Mouse (Mus musculus) kidney, postnatal 4 days (tissue): ENCODE data around the gene Hdac1.

Experiments used
- DNase-seq, 2 experiments: peaks; one replicate each; pipeline ENCODE4 v3.0.0; 2021; ENCODE audit warnings: mixed read lengths in 2 of 2

Gene Hdac1

GRCm38 (mm10) chr4:129509650-129510049, 32.9 kb downstream of the Hdac1 start:
- DNase-seq: no peak

GRCm38 (mm10) chr4:129508834-129509600, 33.5 kb downstream of the Hdac1 start:
- DNase-seq: no peak

- no peak for DNase-seq
Observed at GRCm38 (mm10) chr4:129508237-129508515, 34.3 kb downstream of the Hdac1 start.

- no peak for DNase-seq
Observed at GRCm38 (mm10) chr4:129507434-129508236, 34.9 kb downstream of the Hdac1 start.

GRCm38 (mm10) chr4:129505511-129505910, 37.0 kb downstream of the Hdac1 start:
- no peak for DNase-seq

GRCm38 (mm10) chr4:129502901-129503444, 39.5 kb downstream of the Hdac1 start:
- peak in 1 of 2 experiments; percentile 36 for DNase-seq

- no peak for DNase-seq
Observed at GRCm38 (mm10) chr4:129502327-129502888, 40.1 kb downstream of the Hdac1 start.

- peak; percentile 95 to 96 for DNase-seq
Observed at GRCm38 (mm10) chr4:129500607-129501566, 41.6 kb downstream of the Hdac1 start.

- DNase-seq: no peak
Observed at GRCm38 (mm10) chr4:129500017-129500416, 42.5 kb downstream of the Hdac1 start.

- peak in 1 of 2 experiments; percentile 32 for DNase-seq
Observed at GRCm38 (mm10) chr4:129498941-129499340, 43.6 kb downstream of the Hdac1 start.

- DNase-seq: peak; percentile 54 to 70
Observed at GRCm38 (mm10) chr4:129496631-129497030, 45.9 kb downstream of the Hdac1 start.

- no peak for DNase-seq
Observed at GRCm38 (mm10) chr4:129495672-129496562, 46.6 kb downstream of the Hdac1 start.

- peak in 1 of 2 experiments; percentile 55 for DNase-seq
Observed at GRCm38 (mm10) chr4:129494681-129495080, 47.8 kb downstream of the Hdac1 start.

GRCm38 (mm10) chr4:129490972-129491880, 51.3 kb downstream of the Hdac1 start, which contains the start of the genes Tssk3 and Fam229a:
TSS of gene Tssk3 (minus strand) at chr4:129491022.
TSS of gene Fam229a (plus strand) at chr4:129491190.
- DNase-seq: peak; percentile 58 to 79

- DNase-seq: no peak
Observed at GRCm38 (mm10) chr4:129481090-129481489, 61.4 kb downstream of the Hdac1 start.

GRCm38 (mm10) chr4:129479863-129480262, 62.6 kb downstream of the Hdac1 start:
- DNase-seq: no peak

- no peak for DNase-seq
Observed at GRCm38 (mm10) chr4:129476047-129476446, 66.5 kb downstream of the Hdac1 start.
